Mouse (Mus musculus) heart, postnatal 0 days (tissue): Measurements from ENCODE around the gene Cstf1.

Experiments used
- CTCF ChIP-seq: IDR thresholded peaks from 2 replicates; pipeline ENCODE4 v1.5.1; 2016; ENCODE audit warnings: antibody characterized with exemption, control low read depth, low read depth
- EP300 ChIP-seq: IDR thresholded peaks from 2 replicates; pipeline ENCODE4 v1.6.1; 2016; ENCODE audit warnings: antibody characterized with exemption, low read depth

DNA sequence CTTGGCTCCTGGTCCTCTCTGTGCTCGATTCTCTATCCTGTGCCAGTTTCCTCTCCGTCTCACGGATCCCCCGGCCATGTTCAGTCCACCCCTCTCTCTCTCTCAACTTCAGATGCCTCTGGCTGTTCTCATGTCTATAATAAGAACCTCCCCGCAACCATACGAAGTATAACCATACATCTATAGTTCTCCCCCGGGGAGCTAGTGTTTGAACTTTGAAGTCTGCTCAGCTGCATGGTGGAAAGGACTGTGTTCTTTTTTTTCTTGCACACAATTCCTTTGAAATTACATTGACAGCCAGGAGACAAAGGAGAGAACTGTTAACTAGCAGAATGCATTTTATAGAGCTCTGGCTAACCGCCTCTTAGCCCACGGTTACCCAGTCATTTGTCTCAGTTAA lies 15.7 kb upstream of the Cstf1 start:
- TF ChIP-seq CTCF (no peak), EP300 (no peak)
